Mouse (Mus musculus): ENCODE measurements around the gene Olfr960.

GRCm38 (mm10) chr9:39647382-39647781 lies 26.2 kb downstream of the Olfr960 start:
- TF ChIP-seq GATA1 (IDR thresholded peaks at IDR 0.05; ENCODE audit: borderline replicate concordance, low read length) (no peak), CTCF (IDR thresholded peaks at IDR 0.05; ENCODE audit: low read depth, low read length) (no peak)

Measured in G1E (cell line).